Mouse (Mus musculus): ENCODE results near the gene Tmem229a.

DNA sequence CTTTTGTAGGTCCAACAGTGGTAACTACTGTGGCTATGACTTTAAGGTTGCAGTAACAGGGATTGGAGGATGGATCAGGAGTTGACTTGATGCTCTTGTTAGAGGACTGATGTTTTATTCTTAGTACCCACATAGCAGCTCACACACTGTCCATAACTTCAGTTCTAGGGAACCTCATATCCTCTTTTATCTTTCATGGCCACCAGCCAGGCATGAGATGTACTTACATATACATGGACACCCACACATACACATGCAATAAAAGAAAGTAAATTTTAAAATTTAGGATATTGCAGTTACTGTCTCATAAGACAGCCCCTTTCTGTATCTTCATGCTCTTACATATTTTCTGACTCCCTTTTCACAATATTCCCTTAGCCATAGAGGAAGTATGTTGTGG lies 33.7 kb upstream of the Tmem229a start:
- TF ChIP-seq POLR2A (IDR thresholded peaks at IDR 0.05; ENCODE audit: low read depth, low read length) (no peak), CTCF (IDR thresholded peaks at IDR 0.05; ENCODE audit: borderline replicate concordance, insufficient read depth, low read length) (no peak)

Data from embryonic fibroblast, embryonic 13.5 days (primary cell).